Mouse (Mus musculus) midbrain, embryonic 16.5 days (tissue): ENCODE measurements around the gene Ccl22. TPM values are rescaled to one million over a fixed set of nuclear protein-coding genes. Genes with fewer than 3 reads are reported as not detected.

ENCODE experiments used
- ATAC-seq: fragments of 200-750 bp; cut with Nextera tagmentation; 2 replicates; pipeline ENCODE4 v1.8.0; 2017; ENCODE audit warnings: moderate TSS enrichment
- H3K27ac ChIP-seq: fragments of 300-500 bp; sonication (generic); 2 replicates; pipeline ENCODE4 v1.5.1; 2014; ENCODE audit warnings: mild to moderate bottlenecking, low read length, mixed read lengths
- H3K27me3 ChIP-seq: fragments of 300-500 bp; sonication (generic); 2 replicates; pipeline ENCODE4 v1.6.1; 2014; ENCODE audit warnings: low read depth, low read length, mixed read lengths; ENCODE audit not compliant: control insufficient read depth, insufficient read depth
- H3K36me3 ChIP-seq: fragments of 300-500 bp; sonication (generic); 2 replicates; pipeline ENCODE4 v1.6.1; 2014; ENCODE audit warnings: mild to moderate bottlenecking, low read length, moderate library complexity, mixed read lengths; ENCODE audit not compliant: control insufficient read depth, insufficient read depth
- H3K4me1 ChIP-seq: fragments of 300-500 bp; sonication (generic); 2 replicates; pipeline ENCODE4 v1.6.1; 2014; ENCODE audit warnings: mild to moderate bottlenecking, low read length, mixed read lengths; ENCODE audit not compliant: control insufficient read depth, insufficient read depth
- H3K4me2 ChIP-seq: fragments of 300-500 bp; sonication (generic); 2 replicates; pipeline ENCODE4 v1.6.1; 2014; ENCODE audit warnings: mild to moderate bottlenecking, low read length, mixed read lengths
- H3K4me3 ChIP-seq: fragments of 300-500 bp; sonication (generic); 2 replicates; pipeline ENCODE4 v1.5.1; 2014; ENCODE audit warnings: low read depth, mild to moderate bottlenecking, low read length, moderate library complexity, mixed read lengths
- H3K9ac ChIP-seq: fragments of 300-500 bp; sonication (generic); 2 replicates; pipeline ENCODE4 v1.6.1; 2014; ENCODE audit warnings: low read depth, low read length, mixed read lengths
- H3K9me3 ChIP-seq: fragments of 300-500 bp; sonication (generic); replicated peaks from 2 replicates; pipeline ENCODE4 v1.6.1; 2014; ENCODE audit warnings: mild to moderate bottlenecking, low read length, mixed read lengths; ENCODE audit not compliant: control insufficient read depth, poor library complexity, severe bottlenecking
- whole genome bisulfite sequencing: fragments of 180-500 bp; shearing (Covaris S2); extraction: QIAGEN DNeasy Blood & Tissue Kit; methylation state at CpG from one replicate; pipeline ENCODE4 v1.1.7; 2014; 5-methylcytosine and 5-hydroxymethylcytosine counted together
- polyA plus RNA-seq: library from polyadenylated mRNA; unstranded; fragments of >200 nt; fragmentation: Nextera tagmentation; extraction: Ambion mirVana; gene quantifications from 2 replicates; pipeline ENCODE4 v1.2.1, GENCODE M21; 2015

Ccl22 gene
- polyA plus RNA-seq: not detected in 2 replicates

GRCm38 (mm10) chr8:94745476-94746184, at the start of gene Ccl22:
Gene Ccl22, plus strand, starts transcription at chr8:94745590.
- WGBS: 93% methylated on average over 7 of the region's 7 CpGs
- no peaks in the 10 kb centered on the region for H3K9me3 ChIP-seq
- no peak for ATAC-seq
- H3K27ac ChIP-seq: no peak within 1 kb of the TSS
- H3K4me2 ChIP-seq: no peak within 1 kb of the TSS
- H3K4me1 ChIP-seq: no peaks in the 10 kb centered on the region
- H3K36me3 ChIP-seq: no peaks in the 10 kb centered on the region
- no peaks in the 10 kb centered on the region for H3K27me3 ChIP-seq
- no peak within 1 kb of the TSS for H3K9ac ChIP-seq
- H3K4me3 ChIP-seq: no peak within 1 kb of the TSS

GRCm38 (mm10) chr8:94695994-94696384, 49.4 kb upstream of the Ccl22 start, which contains the start of gene Pllp:
Gene Pllp, minus strand, starts transcription at chr8:94696278.
- H3K27me3 ChIP-seq: peaks cover 45% of the 10 kb centered on the region
- H3K36me3 ChIP-seq: no peaks in the 10 kb centered on the region
- peak; percentile 76 for ATAC-seq
- H3K4me2 ChIP-seq: peak within 1 kb of the TSS; percentile 81
- no peak within 1 kb of the TSS for H3K27ac ChIP-seq
- H3K4me3 ChIP-seq: peak within 1 kb of the TSS; percentile 50
- peaks cover 12% of the 10 kb centered on the region; the same call in 1 of the 2 replicates for H3K4me1 ChIP-seq
- peak within 1 kb of the TSS; percentile 61 for H3K9ac ChIP-seq
- WGBS: 1% methylated on average over 41 of the region's 41 CpGs
- H3K9me3 ChIP-seq: no peaks in the 10 kb centered on the region

- no peaks in the 10 kb centered on the region for H3K9me3 ChIP-seq
- H3K4me3 ChIP-seq: peak overlapping the region; percentile 50
- no peak for ATAC-seq
- H3K4me1 ChIP-seq: peaks cover 12% of the 10 kb centered on the region; the same call in 1 of the 2 replicates
- no peaks in the 10 kb centered on the region for H3K36me3 ChIP-seq
- no peak overlapping the region for H3K9ac ChIP-seq
- 62% methylated on average over 3 of the region's 3 CpGs for WGBS
- H3K27me3 ChIP-seq: peaks cover 45% of the 10 kb centered on the region
- H3K27ac ChIP-seq: no peak overlapping the region
- H3K4me2 ChIP-seq: peak overlapping the region; percentile 81
Observed at GRCm38 (mm10) chr8:94696566-94696965, 48.8 kb upstream of the Ccl22 start.

- WGBS: 82% methylated on average over 6 of the region's 6 CpGs
- no peak overlapping the region for H3K27ac ChIP-seq
- H3K9me3 ChIP-seq: no peaks in the 10 kb centered on the region
- no peak overlapping the region for H3K9ac ChIP-seq
- H3K4me1 ChIP-seq: peaks cover 12% of the 10 kb centered on the region; the same call in 1 of the 2 replicates
- H3K4me2 ChIP-seq: no peak overlapping the region
- H3K36me3 ChIP-seq: no peaks in the 10 kb centered on the region
- no peak overlapping the region for H3K4me3 ChIP-seq
- ATAC-seq: no peak
- H3K27me3 ChIP-seq: peaks cover 43% of the 10 kb centered on the region
Observed at GRCm38 (mm10) chr8:94697956-94698355, 47.4 kb upstream of the Ccl22 start.

- Histone ChIP-seq H3K27me3 (peaks cover 29% of the 10 kb centered on the region), H3K4me2 (no peak overlapping the region), H3K9ac (no peak overlapping the region), H3K27ac (no peak overlapping the region), H3K4me1 (peaks cover 12% of the 10 kb centered on the region; the same call in 1 of the 2 replicates), H3K4me3 (no peak overlapping the region), H3K36me3 (no peaks in the 10 kb centered on the region), H3K9me3 (no peaks in the 10 kb centered on the region)
- WGBS: 54% methylated on average over 16 of the region's 16 CpGs
- no peak for ATAC-seq
Observed at GRCm38 (mm10) chr8:94699366-94699765, 46.0 kb upstream of the Ccl22 start.

GRCm38 (mm10) chr8:94700421-94700935, 44.9 kb upstream of the Ccl22 start:
- H3K27ac ChIP-seq: no peak overlapping the region
- no peak overlapping the region for H3K9ac ChIP-seq
- peaks cover 11% of the 10 kb centered on the region; the same call in 1 of the 2 replicates for H3K4me1 ChIP-seq
- 87% methylated on average over 4 of the region's 4 CpGs for WGBS
- H3K4me2 ChIP-seq: no peak overlapping the region
- H3K36me3 ChIP-seq: no peaks in the 10 kb centered on the region
- H3K9me3 ChIP-seq: no peaks in the 10 kb centered on the region
- H3K4me3 ChIP-seq: no peak overlapping the region
- ATAC-seq: no peak
- peaks cover 22% of the 10 kb centered on the region for H3K27me3 ChIP-seq

- H3K27me3 ChIP-seq: peaks cover 6% of the 10 kb centered on the region
- no peaks in the 10 kb centered on the region for H3K9me3 ChIP-seq
- peaks cover 4% of the 10 kb centered on the region; the same call in 1 of the 2 replicates for H3K4me1 ChIP-seq
- H3K27ac ChIP-seq: peak overlapping the region; percentile 87; the same call in 1 of the 2 replicates
- H3K36me3 ChIP-seq: no peaks in the 10 kb centered on the region
- no peak for ATAC-seq
- no peak overlapping the region for H3K9ac ChIP-seq
- no peak overlapping the region for H3K4me3 ChIP-seq
- peak overlapping the region; percentile 43 for H3K4me2 ChIP-seq
- WGBS: 80% methylated on average over 3 of the region's 3 CpGs
Observed at GRCm38 (mm10) chr8:94702156-94702555, 43.2 kb upstream of the Ccl22 start.

GRCm38 (mm10) chr8:94702844-94703813, 42.3 kb upstream of the Ccl22 start:
- Histone ChIP-seq H3K27me3 (peaks cover under 1% of the 10 kb centered on the region), H3K4me1 (peaks cover 4% of the 10 kb centered on the region; the same call in 1 of the 2 replicates), H3K9ac (peak overlapping the region; percentile 62), H3K4me3 (peak overlapping the region; percentile 45), H3K36me3 (no peaks in the 10 kb centered on the region), H3K27ac (peak overlapping the region; percentile 87), H3K9me3 (no peaks in the 10 kb centered on the region), H3K4me2 (peak overlapping the region; percentile 43)
- peak; percentile 88 for ATAC-seq
- WGBS: under 1% methylated on average over 35 of the region's 35 CpGs
